Mouse (Mus musculus) adipocyte (in vitro differentiated cells): ENCODE measurements around the gene Actr5.

Experiments
- DNase-seq: peaks from one replicate; pipeline ENCODE4 v3.0.0-alpha.2; 2016; ENCODE audit warnings: low spot score

The Actr5 gene

DNA sequence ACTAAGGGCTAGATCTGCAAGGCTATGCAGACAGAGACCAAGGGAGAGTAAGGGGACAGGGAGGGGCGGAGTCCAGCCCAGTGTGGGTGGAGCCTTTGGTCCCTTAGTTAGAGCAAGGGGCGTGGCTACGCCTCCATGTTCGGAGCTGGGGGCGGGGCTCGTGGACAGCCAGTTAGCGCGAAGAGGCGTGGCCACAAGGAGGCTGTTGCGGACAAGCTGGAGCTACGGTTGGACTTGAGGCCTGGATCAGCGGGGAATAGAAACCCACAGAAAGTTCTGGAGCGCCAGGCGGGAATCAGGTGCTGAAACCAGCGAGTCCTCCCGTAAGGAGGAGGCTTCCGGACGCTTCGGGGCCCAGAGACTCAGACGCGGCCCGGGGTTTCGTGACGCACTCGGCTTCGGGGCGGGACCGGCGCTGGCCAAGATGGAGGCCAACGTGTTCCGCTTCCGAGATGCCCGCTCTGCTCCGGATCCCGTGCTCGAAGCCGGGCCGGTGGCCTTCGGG, at the start of gene Actr5:
TSS of gene Actr5 (plus strand) at position 171 of the 505 bp plus-strand sequence.
- DNase-seq = peak; percentile 98

GRCm38 (mm10) chr2:158579979-158580378, 44.7 kb upstream of the Actr5 start:
- no peak for DNase-seq

DNA sequence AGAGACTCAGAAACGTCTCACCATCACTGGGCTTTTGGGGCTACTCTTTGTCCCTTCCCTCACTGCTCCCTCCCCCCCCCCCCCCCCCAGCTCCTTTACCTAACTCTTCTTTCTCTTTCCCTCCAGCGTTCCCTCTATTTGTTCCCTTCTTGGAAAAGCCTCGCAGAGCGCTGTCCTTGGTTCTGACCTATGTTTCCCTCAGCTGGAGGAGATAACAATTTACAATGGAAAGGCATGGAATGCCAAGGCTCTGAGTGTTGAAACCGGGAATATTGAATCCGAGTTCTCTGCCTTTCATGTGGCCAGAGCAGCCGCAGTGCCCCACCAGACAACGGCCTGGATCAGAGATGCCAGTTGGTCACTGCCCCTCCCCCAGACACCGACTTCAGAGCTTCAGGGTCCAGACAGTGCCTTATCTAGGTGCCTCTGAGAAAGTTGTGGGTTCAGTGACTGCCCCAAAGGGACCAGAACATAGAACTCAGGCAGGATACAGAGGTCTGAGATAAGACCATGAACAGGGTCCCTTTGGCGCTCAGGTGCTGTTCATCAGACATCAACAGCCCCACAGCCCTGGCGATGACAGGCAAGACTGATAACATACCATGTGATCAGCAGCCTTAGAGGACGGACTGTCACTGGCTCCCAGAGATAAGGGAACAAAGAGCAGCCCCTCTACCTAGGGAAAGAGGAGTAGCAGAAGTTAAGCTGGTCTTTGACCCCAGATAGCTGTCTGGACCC, 39.9 kb upstream of the Actr5 start:
- peak; percentile 74 for DNase-seq

- DNase-seq = no peak
Observed at GRCm38 (mm10) chr2:158588524-158589271, 36.0 kb upstream of the Actr5 start.

GRCm38 (mm10) chr2:158590495-158590894, 34.2 kb upstream of the Actr5 start:
- no peak for DNase-seq

DNA sequence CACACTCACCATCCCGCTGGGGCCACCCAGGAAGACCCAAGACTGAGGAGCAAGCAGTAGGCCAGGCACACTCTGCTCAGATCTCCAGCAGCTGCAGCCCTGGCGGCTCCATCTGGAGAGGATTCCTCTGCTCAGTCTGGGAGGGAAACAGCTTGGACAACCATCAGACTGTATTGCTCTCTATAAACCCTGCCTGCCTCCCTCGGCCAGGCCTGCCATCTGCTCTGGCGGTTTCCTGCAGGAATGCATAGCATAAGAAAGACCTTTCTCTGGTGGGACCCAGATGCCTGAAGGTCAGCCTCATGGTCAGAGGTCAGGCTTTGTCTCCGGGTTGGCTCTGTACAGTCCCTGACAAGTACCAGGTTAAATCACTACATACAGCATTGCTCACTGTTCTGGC, 33.4 kb upstream of the Actr5 start:
- DNase-seq = no peak

DNA sequence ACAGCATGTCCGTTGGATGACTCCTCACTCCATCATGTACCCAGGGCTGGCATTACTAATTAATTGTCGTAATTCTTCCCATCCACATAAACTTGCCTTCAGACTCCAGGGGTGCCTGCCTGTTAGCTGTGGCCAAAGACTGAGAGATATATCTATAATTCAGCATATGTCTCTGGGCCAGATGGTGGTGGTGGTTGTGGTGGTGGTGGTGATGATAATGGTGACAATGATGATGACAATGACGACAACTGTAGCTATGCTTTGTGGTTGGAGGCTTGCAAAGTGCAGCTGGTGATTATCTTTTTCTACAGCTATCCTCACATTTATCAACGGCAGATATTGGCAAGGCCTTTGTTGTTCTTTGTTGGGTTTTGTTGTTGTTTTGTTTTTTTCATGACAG, 31.3 kb upstream of the Actr5 start:
- no peak for DNase-seq

DNA sequence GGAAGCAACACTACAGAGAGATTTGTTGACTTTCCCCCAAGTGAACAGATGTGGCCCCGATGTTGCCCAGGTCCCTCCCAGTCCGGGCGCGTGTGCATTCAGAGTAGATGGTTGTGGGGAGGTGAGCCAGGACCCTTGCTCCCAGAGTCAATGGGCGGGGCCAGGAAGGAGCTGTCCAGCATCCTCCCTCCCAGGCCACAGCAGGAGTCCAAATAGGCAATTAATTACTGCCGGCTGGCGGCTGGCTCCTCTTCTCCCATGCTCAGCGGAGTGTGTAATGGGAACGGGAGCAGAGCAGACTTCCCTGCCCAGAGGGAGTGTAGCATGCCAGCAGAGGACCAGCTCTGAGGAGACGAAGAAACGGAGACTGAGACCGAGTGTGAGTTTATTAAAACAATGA, 29.6 kb upstream of the Actr5 start:
- DNase-seq = peak; percentile 27

DNA sequence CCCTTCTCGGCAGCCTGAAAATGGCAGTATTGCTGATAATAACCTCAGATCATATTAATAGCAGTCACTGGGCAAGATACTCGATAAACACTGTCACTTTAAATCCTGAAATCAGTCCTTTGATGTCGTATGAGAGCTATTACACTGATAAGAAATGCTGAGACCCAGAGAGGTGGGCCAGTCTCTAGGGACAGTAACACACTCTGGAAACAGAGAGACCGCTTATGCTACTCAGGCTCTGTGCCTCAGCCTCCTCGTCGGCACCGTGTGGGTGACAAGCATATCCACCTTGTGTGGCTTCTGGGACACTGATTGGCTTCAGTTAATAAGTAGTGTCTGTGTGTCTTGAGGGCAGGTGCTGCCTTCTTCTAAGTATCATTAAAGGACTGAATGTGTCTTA, 29.1 kb upstream of the Actr5 start:
- no peak for DNase-seq

GRCm38 (mm10) chr2:158596803-158597202, 27.9 kb upstream of the Actr5 start:
- no peak for DNase-seq

- no peak for DNase-seq
Observed at GRCm38 (mm10) chr2:158600517-158600916, 24.2 kb upstream of the Actr5 start.

GRCm38 (mm10) chr2:158601326-158601725, 23.4 kb upstream of the Actr5 start:
- DNase-seq = no peak

- no peak for DNase-seq
Observed at GRCm38 (mm10) chr2:158602663-158603062, 22.0 kb upstream of the Actr5 start.

GRCm38 (mm10) chr2:158606511-158606964, 18.1 kb upstream of the Actr5 start:
- peak; percentile 50 for DNase-seq

GRCm38 (mm10) chr2:158609681-158610080, 15.0 kb upstream of the Actr5 start:
- no peak for DNase-seq

GRCm38 (mm10) chr2:158610488-158611325, 14.0 kb upstream of the Actr5 start, which contains the start of gene Slc32a1:
TSS of gene Slc32a1 (plus strand) at chr2:158610767.
- DNase-seq = no peak

GRCm38 (mm10) chr2:158611326-158611719, 13.4 kb upstream of the Actr5 start:
- DNase-seq = no peak

DNA sequence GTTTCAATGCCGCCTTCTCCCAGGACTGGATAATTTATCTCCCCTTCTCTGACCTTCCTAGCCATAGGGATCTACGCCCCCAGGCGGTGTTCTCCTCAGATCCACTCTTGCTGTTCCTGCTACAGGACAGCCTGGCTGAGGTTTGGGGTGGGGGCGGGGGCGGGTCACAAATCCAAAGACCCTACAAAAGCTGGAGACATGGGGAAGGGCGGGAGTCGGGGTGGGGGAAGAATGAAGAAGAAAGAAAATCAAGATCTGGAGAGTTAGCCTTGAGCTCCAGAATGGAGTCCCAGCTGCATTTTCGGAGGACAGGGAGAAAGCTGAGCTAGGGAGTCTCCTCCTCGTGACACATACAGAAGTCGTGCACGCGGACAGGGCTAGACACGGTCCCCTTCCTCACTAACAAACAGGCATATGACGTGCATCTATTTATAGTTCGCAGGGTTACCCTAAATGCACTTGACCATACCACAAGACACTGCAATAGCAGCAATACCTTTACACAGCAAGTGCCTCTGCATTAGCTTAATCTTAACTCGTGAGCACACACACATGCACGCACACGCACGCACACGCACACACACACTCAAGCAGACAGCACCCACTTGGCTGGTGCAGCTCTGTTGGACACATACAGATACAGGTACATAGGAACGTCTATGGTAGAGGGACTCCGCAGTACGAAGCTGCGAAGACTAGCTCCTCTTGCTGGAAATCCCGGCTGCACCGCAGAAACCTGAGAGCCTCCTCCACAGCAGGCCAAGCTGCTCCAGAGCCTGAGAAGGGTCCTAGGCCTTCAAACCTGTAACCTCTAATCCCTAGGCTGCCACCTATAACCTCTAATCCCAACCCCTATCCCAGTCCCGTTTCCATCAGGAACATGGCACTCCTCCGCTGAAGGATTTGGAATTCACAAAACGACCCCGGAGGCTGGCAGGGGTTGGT, 12.7 kb upstream of the Actr5 start:
- no peak for DNase-seq

GRCm38 (mm10) chr2:158612671-158613250, 11.9 kb upstream of the Actr5 start:
- no peak for DNase-seq

DNA sequence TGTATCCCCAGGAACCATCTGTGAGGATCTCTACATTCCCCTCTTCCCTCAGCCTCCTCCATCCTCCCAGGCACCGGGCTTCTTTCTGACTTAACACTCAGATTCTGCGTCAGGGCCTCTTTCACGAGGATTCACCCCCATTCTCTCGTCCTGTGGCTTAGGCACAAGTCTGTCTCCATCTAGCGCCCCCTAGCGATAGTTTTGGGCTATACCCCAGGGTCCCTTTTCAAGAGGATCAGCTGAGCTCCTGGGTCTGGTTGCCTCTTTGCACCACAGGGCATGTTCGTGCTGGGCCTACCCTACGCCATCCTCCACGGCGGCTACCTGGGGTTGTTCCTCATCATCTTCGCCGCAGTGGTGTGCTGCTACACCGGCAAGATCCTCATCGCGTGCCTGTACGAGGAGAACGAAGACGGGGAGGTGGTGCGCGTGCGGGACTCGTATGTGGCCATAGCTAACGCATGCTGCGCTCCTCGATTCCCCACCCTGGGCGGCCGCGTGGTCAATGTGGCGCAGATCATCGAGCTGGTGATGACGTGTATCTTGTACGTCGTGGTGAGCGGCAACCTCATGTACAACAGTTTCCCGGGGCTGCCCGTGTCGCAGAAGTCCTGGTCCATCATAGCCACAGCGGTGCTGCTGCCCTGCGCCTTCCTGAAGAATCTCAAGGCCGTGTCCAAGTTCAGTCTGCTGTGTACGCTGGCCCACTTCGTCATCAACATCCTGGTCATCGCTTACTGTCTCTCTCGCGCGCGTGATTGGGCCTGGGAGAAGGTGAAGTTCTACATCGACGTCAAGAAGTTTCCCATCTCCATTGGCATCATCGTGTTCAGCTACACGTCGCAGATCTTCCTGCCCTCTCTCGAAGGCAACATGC, 10.9 kb upstream of the Actr5 start:
- DNase-seq = no peak
